25 mouse cellular contexts compared by ENCODE assay signal in the genomic region with DNA sequence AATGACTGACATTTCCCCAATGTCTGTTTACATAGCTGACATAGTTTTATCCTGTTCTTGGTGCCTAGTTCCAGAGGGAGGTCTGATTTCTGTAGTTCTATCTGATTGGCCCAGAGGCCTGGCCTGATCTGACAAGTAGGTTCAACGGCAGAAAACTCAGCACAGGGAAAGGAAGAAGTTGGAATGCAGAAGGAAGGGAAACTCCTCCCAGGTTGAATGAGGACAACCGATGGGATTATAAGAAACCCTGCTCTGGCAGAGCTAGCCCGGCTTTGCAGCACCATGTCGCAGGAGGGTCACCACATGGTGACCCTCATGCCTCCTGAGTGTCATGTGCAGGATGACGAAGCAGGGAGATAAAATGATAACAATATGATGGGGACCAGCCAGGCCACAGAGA.
DNase-seq lines count a peak whose midpoint lies in the region; ATAC-seq and TF ChIP-seq lines count a peak whose summit lies in the region.
"Had no signal": no experiment of that assay in that cellular context is flagged by ENCODE, and none has a peak within 500 bp of the region (broad histone marks: within the 10 kb centered on the region; RNA-seq: fewer than 3 reads in every experiment).

No protein-coding gene starts in this region.

- peaks cover 18% of the 10 kb centered on the region for H3K4me1 ChIP-seq in kidney, embryonic 15.5 days
- H3K4me1 ChIP-seq in lung, embryonic 14.5 days (ENCODE audit: insufficient read depth) = no peaks in the 10 kb centered on the region
- H3K4me1 ChIP-seq: forebrain, embryonic 13.5 days; forebrain, embryonic 15.5 days had no signal

- peak; percentile 6 for DNase-seq in kidney, adult 11 months
- peak; percentile 7 for DNase-seq in lung, embryonic 14.5 days
- DNase-seq in lung, postnatal 25 days (ENCODE audit: low spot score) = no peak
- peak; percentile 48 for DNase-seq in 3134 (ENCODE audit: extremely low read depth, insufficient read length, low spot score)
- peak; percentile 4 for DNase-seq in NIH3T3 (ENCODE audit: low read depth)
- DNase-seq in layer of hippocampus, postnatal 10 days (ENCODE audit: low spot score in 2 of 2) = no peak
- DNase-seq in right cerebral cortex, postnatal 25 days = no peak
- DNase-seq: adrenal gland, adult 2 months; adrenal gland, postnatal 10 days; adrenal gland, postnatal 25 days; B cell, adult 2 months; cerebellum, adult 11 months; cerebellum, adult 18-20 months; cerebellum, adult 8-10 months; cerebellum, adult 9-11 months; cerebellum, postnatal 14 days; cerebellum, postnatal 36 days; embryo, embryonic 11 days; forebrain, postnatal 0 days had no signal

- no peak for TF ChIP-seq CTCF in lung, embryonic 14.5 days (IDR thresholded peaks at IDR 0.05; ENCODE audit: low read depth)

- H3K4me2 ChIP-seq in kidney, embryonic 15.5 days = no peak overlapping the region
- H3K4me2 ChIP-seq in lung, embryonic 14.5 days = no peak overlapping the region
- H3K4me2 ChIP-seq: embryonic facial prominence, embryonic 12.5 days; forebrain, embryonic 13.5 days; forebrain, embryonic 15.5 days had no signal

- H3K36me3 ChIP-seq in kidney, embryonic 15.5 days = no peaks in the 10 kb centered on the region
- H3K36me3 ChIP-seq in lung, embryonic 14.5 days (ENCODE audit: insufficient read depth) = no peaks in the 10 kb centered on the region
- H3K36me3 ChIP-seq: embryonic facial prominence, embryonic 12.5 days; forebrain, embryonic 15.5 days; G1E had no signal

- no peak for ATAC-seq in kidney, embryonic 15.5 days (replicated peaks; ENCODE audit: low FRiP score)
- peak; percentile 60; the same call in 1 of the 2 replicates for ATAC-seq in lung, embryonic 14.5 days (ENCODE audit: insufficient read depth)
- ATAC-seq: CD4-positive, CD25-positive, alpha-beta regulatory T cell, adult 4 months; forebrain, embryonic 13.5 days; forebrain, embryonic 15.5 days; forebrain, postnatal 0 days had no signal

- WGBS in kidney, embryonic 15.5 days = 58% methylated on average over 5 of the region's 5 CpGs
- WGBS in lung, embryonic 14.5 days = 32% methylated on average over 5 of the region's 5 CpGs

- no peak overlapping the region for H3K9ac ChIP-seq in kidney, embryonic 15.5 days
- no peak overlapping the region for H3K9ac ChIP-seq in lung, embryonic 14.5 days
- H3K9ac ChIP-seq: embryonic facial prominence, embryonic 12.5 days; forebrain, embryonic 13.5 days; forebrain, embryonic 15.5 days; forebrain, postnatal 0 days had no signal

- H3K27ac ChIP-seq in kidney, embryonic 15.5 days = no peak overlapping the region
- no peak overlapping the region for H3K27ac ChIP-seq in lung, embryonic 14.5 days (ENCODE audit: low read depth)
- H3K27ac ChIP-seq: embryonic facial prominence, embryonic 12.5 days; forebrain, embryonic 13.5 days; forebrain, embryonic 15.5 days had no signal

- no peaks in the 10 kb centered on the region for H3K9me3 ChIP-seq in kidney, embryonic 15.5 days (replicated peaks)
- no peaks in the 10 kb centered on the region for H3K9me3 ChIP-seq in lung, embryonic 14.5 days (ENCODE audit: low read depth, low read length)
- H3K9me3 ChIP-seq: embryonic facial prominence, embryonic 12.5 days; forebrain, embryonic 13.5 days; forebrain, embryonic 15.5 days had no signal

- H3K4me3 ChIP-seq in kidney, embryonic 15.5 days (replicated peaks) = no peak overlapping the region
- H3K4me3 ChIP-seq in lung, embryonic 14.5 days (ENCODE audit: low read depth, low read length) = no peak overlapping the region
- H3K4me3 ChIP-seq: embryonic facial prominence, embryonic 12.5 days; forebrain, embryonic 13.5 days; forebrain, embryonic 15.5 days had no signal

- H3K27me3 ChIP-seq in kidney, embryonic 15.5 days = no peaks in the 10 kb centered on the region
- no peaks in the 10 kb centered on the region for H3K27me3 ChIP-seq in lung, embryonic 14.5 days (ENCODE audit: insufficient read depth, low read length)
- H3K27me3 ChIP-seq: embryonic facial prominence, embryonic 12.5 days; forebrain, embryonic 13.5 days; forebrain, embryonic 15.5 days had no signal

Comparison
In these comparisons a context has a peak if more than half of its experiments do, and no peak if none do; other contexts are left out.
1. DNase-seq: peak in kidney, adult 11 months (single experiment), lung, embryonic 14.5 days (single experiment), 3134 (single experiment) and NIH3T3 (single experiment); none in lung, postnatal 25 days (single experiment), layer of hippocampus, postnatal 10 days (0 of 2) and right cerebral cortex, postnatal 25 days (single experiment).